Comparison of ENCODE assay signal across 8 mouse cellular contexts in genomic region chr10:88356114-88356982, GRCm38 (mm10). TPM values are rescaled to one million over a fixed set of nuclear protein-coding genes. Genes with fewer than 3 reads are reported as not detected.
DNase-seq lines count a peak whose midpoint lies in the region; ATAC-seq and TF ChIP-seq lines count a peak whose summit lies in the region.

No protein-coding gene starts in this region.

- peak overlapping the region; percentile 97 for H3K4me3 ChIP-seq in lung, adult 2 months (replicated peaks; ENCODE audit: extremely low read depth, low read depth, low read length)
- H3K4me3 ChIP-seq in embryonic facial prominence, embryonic 12.5 days: peak overlapping the region; percentile 54
- H3K4me3 ChIP-seq in intestine, embryonic 15.5 days (replicated peaks): peak overlapping the region; percentile 58
- H3K4me3 ChIP-seq in neural tube, embryonic 13.5 days: peak overlapping the region; percentile 51

- no peaks in the 10 kb centered on the region for H3K9me3 ChIP-seq in embryonic facial prominence, embryonic 12.5 days
- no peaks in the 10 kb centered on the region for H3K9me3 ChIP-seq in intestine, embryonic 15.5 days
- no peaks in the 10 kb centered on the region; the same call in 1 of the 2 replicates for H3K9me3 ChIP-seq in neural tube, embryonic 13.5 days

- ATAC-seq in embryonic facial prominence, embryonic 12.5 days (ENCODE audit: insufficient number of reproducible peaks, insufficient read depth, low FRiP score, low TSS enrichment): no peak
- peak; percentile 32 for ATAC-seq in intestine, embryonic 15.5 days
- peak; percentile 52; the same call in 1 of the 2 replicates for ATAC-seq in neural tube, embryonic 13.5 days (ENCODE audit: low read depth)

- TF ChIP-seq POLR2A in lung, adult 2 months (IDR thresholded peaks at IDR 0.05; ENCODE audit: borderline replicate concordance, extremely low read depth, low read depth, low read length): peak; percentile 69; the same call in 1 of the 2 replicates

- no peak overlapping the region for H3K27ac ChIP-seq in embryonic facial prominence, embryonic 12.5 days
- H3K27ac ChIP-seq in intestine, embryonic 15.5 days: no peak overlapping the region
- H3K27ac ChIP-seq in neural tube, embryonic 13.5 days (replicated peaks): no peak overlapping the region

- intact Hi-C loops in left cerebral cortex, postnatal 25 days (cut with DNase I): no loop called here

- H3K27me3 ChIP-seq in embryonic facial prominence, embryonic 12.5 days: peaks cover 24% of the 10 kb centered on the region; the same call in 1 of the 2 replicates
- no peaks in the 10 kb centered on the region for H3K27me3 ChIP-seq in intestine, embryonic 15.5 days (replicated peaks)
- peaks cover 31% of the 10 kb centered on the region for H3K27me3 ChIP-seq in neural tube, embryonic 13.5 days

- peak overlapping the region; percentile 55 for H3K9ac ChIP-seq in embryonic facial prominence, embryonic 12.5 days
- peak overlapping the region; percentile 57 for H3K9ac ChIP-seq in intestine, embryonic 15.5 days
- peak overlapping the region; percentile 66 for H3K9ac ChIP-seq in neural tube, embryonic 13.5 days

- H3K4me2 ChIP-seq in embryonic facial prominence, embryonic 12.5 days (replicated peaks): peak overlapping the region; percentile 91
- H3K4me2 ChIP-seq in intestine, embryonic 15.5 days (replicated peaks): peak overlapping the region; percentile 92
- H3K4me2 ChIP-seq in neural tube, embryonic 13.5 days: peak overlapping the region; percentile 77

- no peaks in the 10 kb centered on the region for H3K36me3 ChIP-seq in embryonic facial prominence, embryonic 12.5 days
- H3K36me3 ChIP-seq in intestine, embryonic 15.5 days: no peaks in the 10 kb centered on the region
- H3K36me3 ChIP-seq in neural tube, embryonic 13.5 days: no peaks in the 10 kb centered on the region

- WGBS in lung, adult 2 months: 7% methylated on average over 21 of the region's 21 CpGs
- 8% methylated on average over 21 of the region's 21 CpGs for WGBS in embryonic facial prominence, embryonic 12.5 days
- WGBS in intestine, embryonic 15.5 days: 12% methylated on average over 21 of the region's 21 CpGs
- WGBS in neural tube, embryonic 13.5 days: 9% methylated on average over 21 of the region's 21 CpGs

- peaks cover 3% of the 10 kb centered on the region; the same call in 1 of the 2 replicates for H3K4me1 ChIP-seq in lung, adult 2 months (ENCODE audit: control insufficient read depth, insufficient read depth, low read length)
- no peaks in the 10 kb centered on the region for H3K4me1 ChIP-seq in embryonic facial prominence, embryonic 12.5 days
- peaks cover 6% of the 10 kb centered on the region; the same call in 1 of the 2 replicates for H3K4me1 ChIP-seq in intestine, embryonic 15.5 days (replicated peaks)
- H3K4me1 ChIP-seq in neural tube, embryonic 13.5 days (replicated peaks): peaks cover 10% of the 10 kb centered on the region

- TF ChIP-seq CTCF in lung, adult 2 months (IDR thresholded peaks at IDR 0.05; ENCODE audit: insufficient read depth, low read length): no peak

- DNase-seq in lung, adult 2 months: peak; percentile 70
- DNase-seq in lung, postnatal 25 days (ENCODE audit: low spot score): no peak
- no peak for DNase-seq in cerebellum, adult 11-12 months
- DNase-seq in kidney, postnatal 36 days: no peak
- no peak for DNase-seq in left cerebral cortex, postnatal 25 days (ENCODE audit: low spot score in 2 of 2)

RNA-seq across cellular contexts. Expression of gene Dram1, which starts 22.5 kb away (rescaled TPM):
- polyA plus RNA-seq in lung, adult 2 months (2012; rRNA removed): 326 and 360 TPM in 2 replicates
- polyA plus RNA-seq in embryonic facial prominence, embryonic 12.5 days (2016; fragmentation: Nextera tagmentation; extraction: Ambion mirVana): 0.64 and 0.88 TPM in 2 replicates
- polyA plus RNA-seq in intestine, embryonic 15.5 days (2015; fragmentation: Nextera tagmentation; extraction: Ambion mirVana): 3.8 and 4.1 TPM in 2 replicates
- polyA plus RNA-seq in neural tube, embryonic 13.5 days (2015; fragmentation: Nextera tagmentation; extraction: Ambion mirVana): 0.45 and 0.95 TPM in 2 replicates
- total RNA-seq in left cerebral cortex, postnatal 25 days (2021): under 1 TPM; 0.80 to 0.82 TPM

RNA-seq across cellular contexts. Expression of gene Gnptab, which starts 22.6 kb away (rescaled TPM):
- 12.4 and 16.6 TPM in 2 replicates for polyA plus RNA-seq in lung, adult 2 months (2012; rRNA removed)
- polyA plus RNA-seq in embryonic facial prominence, embryonic 12.5 days (2016; fragmentation: Nextera tagmentation; extraction: Ambion mirVana): 13.1 TPM in 2 replicates
- 15.9 and 16.3 TPM in 2 replicates for polyA plus RNA-seq in intestine, embryonic 15.5 days (2015; fragmentation: Nextera tagmentation; extraction: Ambion mirVana)
- 13.9 and 15.5 TPM in 2 replicates for polyA plus RNA-seq in neural tube, embryonic 13.5 days (2015; fragmentation: Nextera tagmentation; extraction: Ambion mirVana)
- 10 to 100 TPM; 66.6 to 68.1 TPM for total RNA-seq in left cerebral cortex, postnatal 25 days (2021)

Comparison
In these comparisons a context has a peak if more than half of its experiments do, and no peak if none do; other contexts are left out.
1. RNA of gene Dram1, which starts 22.5 kb away (polyA plus RNA-seq): 326 to 360 TPM in lung, adult 2 months; 3.8 to 4.1 TPM in intestine, embryonic 15.5 days, 0.64 to 0.88 TPM in embryonic facial prominence, embryonic 12.5 days and 0.45 to 0.95 TPM in neural tube, embryonic 13.5 days; every median in the first group is over 10 times any median in the second.
2. Peak in every context shown above with its lines, with median percentiles within 50 percentile points of each other: H3K4me3 ChIP-seq, H3K4me2 ChIP-seq and H3K9ac ChIP-seq.